Mouse (Mus musculus): ENCODE results near the gene Zfp42. TPM values are rescaled to one million over a fixed set of nuclear protein-coding genes. Genes with fewer than 3 reads are reported as not detected.

The Zfp42 gene
- not detected in 2 replicates for total RNA-seq (2023)

DNA sequence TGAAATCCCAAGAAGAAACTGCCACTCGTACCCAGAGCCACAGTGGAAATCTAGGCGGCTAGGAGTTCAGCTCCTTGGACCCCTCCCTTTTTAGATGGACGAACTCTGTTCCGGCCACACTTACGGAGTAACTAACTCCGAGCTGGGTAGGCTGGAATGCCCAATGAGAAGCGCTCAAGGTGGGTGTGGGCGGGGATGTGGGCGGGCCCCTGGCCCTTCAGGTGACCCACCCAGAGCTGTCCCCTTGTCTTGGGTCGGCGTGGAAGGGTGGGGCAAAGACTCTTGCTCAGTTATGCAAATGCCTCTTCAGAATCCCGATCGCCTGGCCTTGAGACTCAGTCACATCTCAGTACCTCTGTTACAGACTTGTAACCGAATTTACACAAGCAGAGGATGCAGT is at the start of gene Zfp42:
Gene Zfp42, minus strand, starts transcription at position 85 of the 400 bp plus-strand sequence.

Other genes starting within 250 kb of the Zfp42 start
- gene Triml1, start 165.5 kb downstream of the Zfp42 start, total RNA-seq (2023) = not detected in 2 replicates
- gene Triml2, start 126.4 kb downstream of the Zfp42 start, total RNA-seq (2023) = not detected in 2 replicates
- not detected in 2 replicates for gene Adam26b, start 221.1 kb upstream of the Zfp42 start, total RNA-seq (2023)